Mouse (Mus musculus) thymus, adult 2 months (tissue): Measurements from ENCODE around the gene Setd3.

Experiments
- CTCF ChIP-seq: fragments of 200-500 bp; IDR thresholded peaks from 2 replicates; pipeline ENCODE4 v1.5.1; 2012; ENCODE audit warnings: mild to moderate bottlenecking, control low read depth, low read length, moderate library complexity, borderline replicate concordance; ENCODE audit not compliant: control insufficient read depth, poor library complexity, insufficient read depth; ENCODE audit errors: extremely low read depth
- POLR2A ChIP-seq: fragments of 200-500 bp; IDR thresholded peaks from 2 replicates; pipeline ENCODE4 v1.6.1; 2012; ENCODE audit warnings: mild to moderate bottlenecking, low read length, control low read depth, moderate library complexity; ENCODE audit not compliant: control insufficient read depth, poor library complexity, insufficient read depth; ENCODE audit errors: extremely low read depth

DNA sequence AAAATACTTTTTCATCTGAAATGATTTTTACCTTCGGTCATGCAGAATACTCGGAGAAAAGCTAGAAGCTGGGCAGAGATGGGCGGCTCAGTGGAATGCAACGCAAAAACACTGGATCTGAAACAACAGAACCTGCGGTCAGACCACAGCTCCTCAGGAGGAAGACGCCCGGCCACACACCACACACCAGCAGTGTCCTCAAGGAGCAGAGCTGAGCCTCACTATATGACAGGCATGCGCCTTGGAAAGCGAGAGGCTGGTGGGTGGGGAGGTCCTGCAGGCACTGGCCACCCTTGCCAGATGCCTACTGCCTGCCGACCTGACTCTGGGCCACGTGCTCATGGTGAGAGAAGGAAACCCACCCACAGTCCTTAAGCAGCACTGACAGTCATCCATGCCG, 67.9 kb downstream of the Setd3 start:
- TF ChIP-seq POLR2A (no peak), CTCF (no peak)
